ENCODE assay signal across 14 mouse cellular contexts in genomic region chr4:87865041-87865440, GRCm38 (mm10).
"Had no signal": no experiment of that assay in that cellular context is flagged by ENCODE, and none has a peak within 500 bp of the region (broad histone marks: within the 10 kb centered on the region; RNA-seq: fewer than 3 reads in every experiment).

No protein-coding gene starts in this region.

- H3K4me2 ChIP-seq: liver, embryonic 11.5 days; liver, embryonic 15.5 days; midbrain, embryonic 15.5 days had no signal

- H3K9ac ChIP-seq: liver, embryonic 15.5 days; midbrain, embryonic 15.5 days had no signal

- H3K27me3 ChIP-seq: liver, embryonic 15.5 days; midbrain, embryonic 15.5 days had no signal

- H3K27ac ChIP-seq: liver, embryonic 15.5 days; midbrain, embryonic 15.5 days had no signal

- H3K9me3 ChIP-seq: liver, embryonic 15.5 days; midbrain, embryonic 15.5 days had no signal

- ATAC-seq: lung, postnatal 0 days; midbrain, embryonic 15.5 days had no signal

- H3K36me3 ChIP-seq: liver, embryonic 15.5 days; midbrain, embryonic 15.5 days had no signal

- H3K4me3 ChIP-seq: liver, embryonic 15.5 days; midbrain, embryonic 15.5 days had no signal

- DNase-seq: kidney, adult 18-20 months; kidney, postnatal 14 days; left cerebral cortex, postnatal 4 days; lung, adult 2 months; lung, postnatal 36 days; retina, postnatal 1 day; right cerebral cortex, postnatal 4 days; spleen, adult 18-20 months; thymus, adult 18-20 months; thymus, postnatal 14 days had no signal
